In genomic region chr9:102723241-102723709, GRCm38 (mm10) we compare ENCODE assay signal across 9 mouse cellular contexts. TPM values are rescaled to one million over a fixed set of nuclear protein-coding genes. Genes with fewer than 3 reads are reported as not detected.
DNase-seq lines count a peak whose midpoint lies in the region; ATAC-seq lines count a peak whose summit lies in the region.
"Had no signal": no experiment of that assay in that cellular context is flagged by ENCODE, and none has a peak within 500 bp of the region (broad histone marks: within the 10 kb centered on the region; RNA-seq: fewer than 3 reads in every experiment).

No protein-coding gene starts in this region.

- 69% methylated on average over 12 of the region's 12 CpGs for WGBS in lung, embryonic 15.5 days
- 81% methylated on average over 12 of the region's 12 CpGs for whole genome bisulfite sequencing in heart, embryonic 14.5 days
- 88% methylated on average over 12 of the region's 12 CpGs for WGBS in limb, embryonic 11.5 days

- no peaks in the 10 kb centered on the region for H3K9me3 ChIP-seq in lung, embryonic 15.5 days
- H3K9me3 ChIP-seq in heart, embryonic 14.5 days (ENCODE audit: control insufficient read depth, low read length): no peaks in the 10 kb centered on the region
- no peaks in the 10 kb centered on the region for H3K9me3 ChIP-seq in limb, embryonic 11.5 days (ENCODE audit: control insufficient read depth, low read length)

- H3K27ac ChIP-seq in lung, embryonic 15.5 days: peak overlapping the region; percentile 91
- peak overlapping the region; percentile 48 to 100 for H3K27ac ChIP-seq in heart, embryonic 14.5 days (replicated peaks in 1 of 2; ENCODE audit: control insufficient read depth in 1 of 2, insufficient read depth in 1 of 2, low read depth in 2 of 2, low read length in 2 of 2)
- H3K27ac ChIP-seq in limb, embryonic 11.5 days (replicated peaks; ENCODE audit: low read depth, low read length): peak overlapping the region; percentile 62; the same call in 1 of the 2 replicates
- H3K27ac ChIP-seq: macrophage had no signal

- no peak overlapping the region for H3K4me3 ChIP-seq in lung, embryonic 15.5 days
- no peak overlapping the region for H3K4me3 ChIP-seq in heart, embryonic 14.5 days (ENCODE audit: control insufficient read depth in 1 of 2, insufficient read depth in 1 of 2, low read depth in 1 of 2, low read length in 2 of 2)
- H3K4me3 ChIP-seq in limb, embryonic 11.5 days (ENCODE audit: low read depth, low read length): no peak overlapping the region

- peaks cover 85% of the 10 kb centered on the region for H3K4me1 ChIP-seq in lung, embryonic 15.5 days
- H3K4me1 ChIP-seq in heart, embryonic 14.5 days (ENCODE audit: control insufficient read depth in 2 of 2, insufficient read depth in 2 of 2, low read length in 2 of 2): peaks cover 63 to 85% of the 10 kb centered on the region in 2 experiments
- peaks cover 67% of the 10 kb centered on the region for H3K4me1 ChIP-seq in limb, embryonic 11.5 days (ENCODE audit: control insufficient read depth, insufficient read depth, low read length)

- ATAC-seq in lung, embryonic 15.5 days (ENCODE audit: borderline replicate concordance, extremely low read depth, low FRiP score, low TSS enrichment): no peak
- no peak for ATAC-seq in heart, embryonic 14.5 days (ENCODE audit: insufficient number of reproducible peaks, insufficient read depth, low FRiP score, low read depth)
- ATAC-seq in limb, embryonic 11.5 days (ENCODE audit: insufficient number of reproducible peaks, low FRiP score, low TSS enrichment, low read depth): no peak
- ATAC-seq in erythroid progenitor cell, adult 5-6 weeks (replicated peaks; ENCODE audit: low FRiP score, poor library complexity, severe bottlenecking): no peak
- no peak for ATAC-seq in inflammation-experienced regulatory T-cells, adult 6 months
- ATAC-seq in granulocyte monocyte progenitor cell, adult 5-6 weeks (replicated peaks; ENCODE audit: poor library complexity, severe bottlenecking): no peak

- H3K4me2 ChIP-seq in lung, embryonic 15.5 days: peak overlapping the region; percentile 2; the same call in 1 of the 2 replicates
- peak overlapping the region; percentile 84; the same call in 1 of the 2 replicates for H3K4me2 ChIP-seq in heart, embryonic 14.5 days (ENCODE audit: low read length)
- peak overlapping the region; percentile 17; the same call in 1 of the 2 replicates for H3K4me2 ChIP-seq in limb, embryonic 11.5 days (ENCODE audit: low read depth, severe bottlenecking)

- peaks cover 66% of the 10 kb centered on the region for H3K36me3 ChIP-seq in lung, embryonic 15.5 days
- H3K36me3 ChIP-seq in heart, embryonic 14.5 days (ENCODE audit: control insufficient read depth, insufficient read depth, low read length): peaks cover 80% of the 10 kb centered on the region
- peaks cover 27% of the 10 kb centered on the region for H3K36me3 ChIP-seq in limb, embryonic 11.5 days (ENCODE audit: control insufficient read depth, insufficient read depth, low read length)

- H3K9ac ChIP-seq in lung, embryonic 15.5 days: peak overlapping the region; percentile 10; the same call in 1 of the 2 replicates
- peak overlapping the region; percentile 100; the same call in 1 of the 2 replicates for H3K9ac ChIP-seq in heart, embryonic 14.5 days (ENCODE audit: low read length)
- no peak overlapping the region for H3K9ac ChIP-seq in limb, embryonic 11.5 days (ENCODE audit: low read length)

- no peaks in the 10 kb centered on the region for H3K27me3 ChIP-seq in lung, embryonic 15.5 days
- H3K27me3 ChIP-seq in heart, embryonic 14.5 days (ENCODE audit: control insufficient read depth, insufficient read depth, low read length): no peaks in the 10 kb centered on the region
- H3K27me3 ChIP-seq in limb, embryonic 11.5 days (ENCODE audit: control insufficient read depth, insufficient read depth, low read length): no peaks in the 10 kb centered on the region

- DNase-seq in lung, postnatal 4 days: no peak
- DNase-seq in limb, embryonic 11.5 days (ENCODE audit: low spot score): no peak
- no peak for DNase-seq in thymus, postnatal 25 days

RNA-seq across cellular contexts. Expression of gene Amotl2, which starts 6.8 kb away (rescaled TPM):
- 45.5 and 47.0 TPM in 2 replicates for polyA plus RNA-seq in lung, embryonic 15.5 days (2015; fragmentation: Nextera tagmentation; extraction: Ambion mirVana)
- 33.5 and 36.3 TPM in 2 replicates for polyA plus RNA-seq in heart, embryonic 14.5 days (2014; fragmentation: Nextera tagmentation; extraction: Ambion mirVana)
- polyA plus RNA-seq in limb, embryonic 11.5 days (2014; fragmentation: Nextera tagmentation; extraction: Ambion mirVana): 34.3 and 40.6 TPM in 2 replicates
- not detected in 2 replicates for total RNA-seq in erythroid progenitor cell, adult 5-6 weeks (2015; ENCODE audit: low replicate concordance)
- 0.39 and 11.4 TPM in 2 replicates for total RNA-seq in erythroid progenitor cell, adult 5-6 weeks (2017; ENCODE audit: low replicate concordance)
- under 1 TPM in 1 of 3 experiments, not detected in 2; 0.21 TPM for polyA plus RNA-seq in inflammation-experienced regulatory T-cells, adult 6 months (2017; shearing (Covaris generic))
- total RNA-seq in granulocyte monocyte progenitor cell, adult 5-6 weeks (2014; fragmentation: Nextera tagmentation): 1.8 and 1.9 TPM in 2 replicates
- total RNA-seq in granulocyte monocyte progenitor cell, adult 5-6 weeks (2017): 2.5 and 2.6 TPM in 2 replicates

Comparison
In these comparisons a context has a peak if more than half of its experiments do, and no peak if none do; other contexts are left out.
1. H3K4me2 ChIP-seq: peak in every context shown above with its lines; median percentile 84 in heart, embryonic 14.5 days; 17 in limb, embryonic 11.5 days; 2 in lung, embryonic 15.5 days.
2. RNA of gene Amotl2, which starts 6.8 kb away (polyA plus RNA-seq): 45.5 to 47.0 TPM in lung, embryonic 15.5 days, 34.3 to 40.6 TPM in limb, embryonic 11.5 days and 33.5 to 36.3 TPM in heart, embryonic 14.5 days; 0.21 TPM in inflammation-experienced regulatory T-cells, adult 6 months; every median in the first group is over 10 times any median in the second.
3. Peak in every context shown above with its lines, with median percentiles within 50 percentile points of each other: H3K27ac ChIP-seq.